Mouse (Mus musculus) right cerebral cortex, adult 18-20 months (tissue): Measurements from ENCODE around the gene Ugt2b5.
"Not testable (repeated sequence)": the region's sequence is repeated elsewhere in the genome, so short reads cannot be mapped to it uniquely, and the experiment has no call there.

Experiments
- DNase-seq: peaks from one replicate; pipeline ENCODE4 v3.0.0; 2022; ENCODE audit warnings: mixed read lengths

Ugt2b5 gene

DNA sequence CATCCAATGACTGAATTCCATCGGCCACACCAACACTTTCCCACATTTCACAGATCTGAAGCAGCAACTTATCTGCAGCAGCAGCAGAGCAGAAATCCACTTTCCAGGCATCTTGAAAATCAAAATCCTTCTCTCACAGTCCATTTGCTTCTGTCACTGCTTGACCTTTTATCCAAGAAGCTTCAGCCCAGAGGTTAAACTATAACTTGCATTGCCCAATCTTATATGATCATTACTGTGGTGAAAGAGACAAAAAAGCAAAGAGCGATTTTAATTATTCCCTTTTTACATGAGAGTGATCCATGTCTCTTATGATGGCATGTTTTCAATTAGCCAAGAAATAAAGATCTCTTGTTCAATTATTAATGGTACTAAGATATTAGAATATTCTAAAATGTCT lies at the start of gene Ugt2b5:
Gene Ugt2b5, minus strand, starts transcription at position 123 of the 400 bp plus-strand sequence.
- DNase-seq = not testable (repeated sequence)

- DNase-seq = not testable (repeated sequence)
These were observed 35.7 kb upstream of the Ugt2b5 start for GRCm38 (mm10) chr5:87175780-87176179.

DNA sequence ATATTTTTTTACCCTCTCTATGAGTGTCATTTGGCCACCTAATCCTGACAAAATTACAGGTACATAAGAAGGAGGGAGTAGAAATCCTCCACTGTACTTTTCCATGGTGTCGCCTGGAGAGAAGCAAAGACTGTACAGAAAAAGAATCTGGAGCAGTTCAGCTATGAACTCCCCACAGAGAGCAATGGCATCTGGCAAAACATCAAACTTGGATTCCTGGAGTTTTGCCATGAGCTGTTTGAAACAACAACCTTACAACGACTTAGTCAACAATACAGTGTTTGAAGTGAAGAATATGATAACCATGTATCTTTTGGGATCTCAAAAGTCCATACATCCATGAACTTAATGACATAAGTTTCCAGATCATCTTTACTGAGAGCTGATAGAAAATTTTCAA lies 34.6 kb upstream of the Ugt2b5 start:
- no peak for DNase-seq

GRCm38 (mm10) chr5:87147741-87148454 lies 7.8 kb upstream of the Ugt2b5 start:
- no peak for DNase-seq

GRCm38 (mm10) chr5:87142865-87143456 lies 2.8 kb upstream of the Ugt2b5 start:
- DNase-seq = peak; percentile 11

DNA sequence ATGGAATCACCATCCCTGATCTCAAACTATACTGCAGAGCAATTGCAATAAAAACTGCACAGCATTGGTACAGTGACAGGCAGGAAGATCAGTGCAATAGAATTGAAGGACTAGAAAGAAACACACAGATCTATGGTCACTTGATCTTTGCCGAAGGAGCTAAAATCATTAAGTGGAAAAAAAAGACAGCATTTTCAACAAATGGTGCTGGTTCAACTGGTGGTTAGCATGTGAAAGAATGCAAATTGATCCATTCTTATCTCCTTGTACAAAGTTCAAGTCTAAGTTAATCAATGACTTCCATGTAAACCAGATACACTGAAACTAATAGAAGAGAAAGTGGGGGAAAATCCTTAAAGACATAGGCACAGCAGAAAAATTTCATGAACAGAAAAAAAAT lies 36.4 kb downstream of the Ugt2b5 start:
- not testable (repeated sequence) for DNase-seq

DNA sequence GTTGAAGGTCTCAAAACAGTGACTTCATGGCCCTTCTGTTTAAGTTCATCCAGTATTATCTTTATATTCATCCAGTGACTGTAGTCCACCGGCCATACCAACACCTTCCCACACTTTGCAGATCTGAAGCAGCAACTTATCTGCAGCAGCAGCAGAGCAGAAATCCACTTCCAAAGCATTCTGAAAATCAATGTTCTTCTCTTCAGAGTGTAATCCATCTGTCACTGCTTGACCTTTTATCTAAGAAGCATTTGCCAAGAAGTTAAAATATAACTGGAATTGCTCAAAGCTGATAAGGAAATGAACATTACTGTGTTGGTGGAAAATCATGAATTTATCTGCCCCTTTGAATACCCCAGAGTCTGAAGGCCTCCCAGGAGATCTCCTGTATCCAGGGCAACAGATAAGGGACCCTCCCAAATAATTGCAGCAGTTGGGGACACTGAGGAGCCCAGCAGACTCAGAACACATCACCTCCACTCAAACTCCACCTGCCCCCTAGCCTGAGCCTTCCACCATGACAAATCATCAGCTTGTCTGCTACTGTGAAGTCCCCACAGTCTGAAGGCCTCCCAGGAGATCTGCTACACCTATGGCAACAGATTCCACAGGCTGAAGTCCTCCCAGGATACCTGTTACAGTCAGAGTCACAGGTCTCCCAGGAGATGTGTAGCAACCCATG lies 47.6 kb downstream of the Ugt2b5 start, which contains the start of gene Ugt2b36:
Gene Ugt2b36, minus strand, starts transcription at position 210 of the 682 bp plus-strand sequence.
- DNase-seq = no peak

- DNase-seq = no peak
These were observed 49.0 kb downstream of the Ugt2b5 start for GRCm38 (mm10) chr5:87091111-87091510.

DNA sequence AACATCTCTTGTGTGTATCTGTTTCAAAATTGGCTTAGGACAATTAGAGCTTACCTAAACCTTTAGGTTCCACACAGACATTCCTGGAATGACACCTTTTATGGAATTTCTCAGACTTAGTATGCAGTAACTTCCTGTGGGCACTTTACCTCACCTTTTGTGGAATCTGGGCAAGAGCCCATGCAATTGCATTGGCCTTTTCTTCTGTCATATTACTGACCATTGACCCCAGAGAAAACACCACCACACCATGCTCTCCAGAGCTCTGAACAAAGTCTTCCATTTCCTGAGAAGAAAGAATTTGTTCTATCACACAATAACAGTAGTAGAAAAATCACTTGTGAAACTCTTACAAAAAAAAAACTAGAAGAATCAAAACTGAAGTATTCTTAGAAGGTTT lies 50.9 kb downstream of the Ugt2b5 start:
- no peak for DNase-seq

GRCm38 (mm10) chr5:87086269-87086668 lies 53.8 kb downstream of the Ugt2b5 start:
- no peak for DNase-seq
